31 mouse cellular contexts compared by ENCODE assay signal in genomic region chr12:3672786-3673185, GRCm38 (mm10).
DNase-seq lines count a peak whose midpoint lies in the region; TF ChIP-seq lines count a peak whose summit lies in the region.
"Had no signal": no experiment of that assay in that cellular context is flagged by ENCODE, and none has a peak within 500 bp of the region (broad histone marks: within the 10 kb centered on the region; RNA-seq: fewer than 3 reads in every experiment).

No protein-coding gene starts in this region.

- DNase-seq in adrenal gland, postnatal 14 days, result peak; percentile 37
- DNase-seq in adrenal gland, adult 8-10 months, result no peak
- no peak for DNase-seq in layer of hippocampus, adult 2 months (ENCODE audit: low spot score in 2 of 2)
- DNase-seq in layer of hippocampus, adult 9-10 months (ENCODE audit: low spot score), result no peak
- DNase-seq in MN1 (ENCODE audit: low spot score), result peak; percentile 45
- no peak for DNase-seq in limb, embryonic 10.5 days (ENCODE audit: low spot score)
- DNase-seq: adrenal gland, postnatal 25 days; cerebellum, adult 11-12 months; cerebellum, postnatal 14 days; gastrocnemius, postnatal 10 days; heart, adult 18-20 months; heart, postnatal 4 days; kidney, adult 18-20 months; layer of hippocampus, postnatal 36 days; lung, embryonic 14.5 days; lung, postnatal 36 days; midbrain, embryonic 14.5 days; right cerebral cortex, adult 18-20 months; right cerebral cortex, postnatal 4 days; thymus, adult 18-20 months; thymus, postnatal 25 days had no signal

- peaks cover 6% of the 10 kb centered on the region; the same call in 1 of the 2 replicates for H3K4me1 ChIP-seq in limb, embryonic 10.5 days
- H3K4me1 ChIP-seq: hindbrain, embryonic 13.5 days; kidney, embryonic 15.5 days; limb, embryonic 12.5 days; liver, embryonic 15.5 days; neural tube, embryonic 15.5 days had no signal

- H3K27ac ChIP-seq in layer of hippocampus, adult 2 months, result 0 out of 2 replicates have a peak overlapping the region, but pooled peaks have one; percentile 87
- no peak overlapping the region for H3K27ac ChIP-seq in limb, embryonic 10.5 days
- H3K27ac ChIP-seq: forebrain, embryonic 12.5 days; hindbrain, embryonic 13.5 days; kidney, embryonic 15.5 days; limb, embryonic 12.5 days; liver, embryonic 15.5 days; neural tube, embryonic 15.5 days; stomach, postnatal 0 days had no signal

- WGBS in limb, embryonic 10.5 days, result 91% methylated on average over 9 of the region's 9 CpGs

- no peaks in the 10 kb centered on the region for H3K27me3 ChIP-seq in myocyte (ENCODE audit: control insufficient read depth, insufficient read depth, insufficient read length)
- no peaks in the 10 kb centered on the region for H3K27me3 ChIP-seq in limb, embryonic 10.5 days (ENCODE audit: low read depth, poor library complexity, severe bottlenecking)
- H3K27me3 ChIP-seq: forebrain, embryonic 12.5 days; heart, embryonic 12.5 days; hindbrain, embryonic 13.5 days; kidney, embryonic 15.5 days; limb, embryonic 12.5 days; liver, embryonic 15.5 days; neural tube, embryonic 15.5 days had no signal

- H3K4me3 ChIP-seq in layer of hippocampus, adult 2 months, result no peak overlapping the region
- no peak overlapping the region for H3K4me3 ChIP-seq in myocyte
- no peak overlapping the region for H3K4me3 ChIP-seq in limb, embryonic 10.5 days
- H3K4me3 ChIP-seq: erythroblast, embryonic 14.5 days; forebrain, embryonic 12.5 days; heart, embryonic 12.5 days; hindbrain, embryonic 13.5 days; kidney, embryonic 15.5 days; limb, embryonic 12.5 days; liver, embryonic 15.5 days; neural tube, embryonic 15.5 days had no signal

- no peak for TF ChIP-seq CTCF in layer of hippocampus, adult 2 months (conservative IDR thresholded peaks at IDR 0.05)

- no peak overlapping the region for H3ac ChIP-seq in myocyte (ENCODE audit: control insufficient read depth, insufficient read length)

- no peak overlapping the region for H3K4me2 ChIP-seq in myocyte (ENCODE audit: low read depth)
- H3K4me2 ChIP-seq: forebrain, embryonic 12.5 days; heart, embryonic 12.5 days; hindbrain, embryonic 13.5 days; kidney, embryonic 15.5 days; limb, embryonic 12.5 days; liver, embryonic 15.5 days; lung, embryonic 14.5 days; neural tube, embryonic 15.5 days had no signal

- no peaks in the 10 kb centered on the region for H3K79me2 ChIP-seq in myocyte (ENCODE audit: control insufficient read depth, insufficient read depth)

- H3K36me3 ChIP-seq in myocyte (ENCODE audit: control insufficient read depth, insufficient read depth), result no peaks in the 10 kb centered on the region
- H3K36me3 ChIP-seq in limb, embryonic 10.5 days, result peaks cover 8% of the 10 kb centered on the region; the same call in 1 of the 2 replicates
- H3K36me3 ChIP-seq: forebrain, embryonic 12.5 days; heart, embryonic 12.5 days; liver, embryonic 15.5 days; neural tube, embryonic 15.5 days had no signal

- TF ChIP-seq POLR2A in myocyte (IDR thresholded peaks at IDR 0.05; ENCODE audit: insufficient read length, low read depth), result no peak

- no peaks in the 10 kb centered on the region for H3K9me3 ChIP-seq in limb, embryonic 10.5 days (replicated peaks)
- H3K9me3 ChIP-seq: heart, embryonic 12.5 days; hindbrain, embryonic 13.5 days; kidney, embryonic 15.5 days; limb, embryonic 12.5 days; liver, embryonic 15.5 days; neural tube, embryonic 15.5 days had no signal

TF ChIP-seq in myocyte, 11 proteins besides CTCF, POLR2A, EP300 and RAD21:
- TF ChIP-seq CEBPB (IDR thresholded peaks at IDR 0.05; ENCODE audit: insufficient read depth, poor library complexity, severe bottlenecking) (peak; percentile 64; the same call in 1 of the 2 replicates), TCF12 (IDR thresholded peaks at IDR 0.05; ENCODE audit: insufficient read depth, poor library complexity, severe bottlenecking) (no peak)

Comparison
In these comparisons a context has a peak if more than half of its experiments do, and no peak if none do; other contexts are left out.
1. DNase-seq: peak in adrenal gland, postnatal 14 days (single experiment) and MN1 (single experiment); none in adrenal gland, adult 8-10 months (single experiment), layer of hippocampus, adult 2 months (0 of 2), layer of hippocampus, adult 9-10 months (single experiment) and limb, embryonic 10.5 days (single experiment).